Mouse (Mus musculus): ENCODE measurements around the gene Abca2. TPM values are rescaled to one million over a fixed set of nuclear protein-coding genes. Genes with fewer than 3 reads are reported as not detected.

Gene Abca2
- total RNA-seq, 2 experiments from 2014 or later = 107 to 118 TPM

DNA sequence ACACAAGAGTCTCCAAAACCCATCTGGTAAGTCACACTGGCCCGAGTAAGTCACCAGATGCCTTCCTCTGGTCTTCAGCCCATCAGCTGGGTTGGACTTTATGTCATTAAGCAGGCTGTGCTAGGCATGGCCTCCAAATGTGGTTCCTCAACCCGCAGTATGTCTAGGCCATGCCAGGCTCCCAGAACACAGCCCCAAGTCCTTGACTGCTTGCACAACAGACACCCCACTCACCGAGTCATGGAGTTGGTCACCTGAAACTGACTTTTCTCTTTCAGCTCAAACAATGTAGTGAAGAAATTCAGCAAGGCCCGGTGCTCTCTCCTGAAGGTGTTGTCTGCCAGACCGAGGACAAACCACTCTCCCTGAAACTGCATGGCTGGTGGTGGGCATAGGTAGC lies 64.5 kb downstream of the Abca2 start:
- DNase-seq (ENCODE audit: low spot score in 2 of 2) = no peak

GRCm38 (mm10) chr2:25493476-25493961 lies 65.0 kb downstream of the Abca2 start, which contains the start of gene Lcn12:
TSS of gene Lcn12 (minus strand) at chr2:25493911.
- DNase-seq (ENCODE audit: low spot score in 2 of 2) = no peak

- DNase-seq (ENCODE audit: low spot score in 2 of 2) = no peak
These were observed 68.0 kb downstream of the Abca2 start for GRCm38 (mm10) chr2:25496462-25496861.

Small RNA genes lying within 50 kb of the gene (microRNA-seq; reads per million reads assigned to microRNA genes)
- 4.5 to 5.8 reads per million in 2 experiments for gene Mir3087

Other genes with a start within 250 kb of the Abca2 start
- gene Nrarp, start 247.9 kb upstream of the Abca2 start, total RNA-seq (2021) = 10 to 100 TPM; 43.0 to 50.3 TPM
- gene Tor4a, start 231.8 kb upstream of the Abca2 start, total RNA-seq (2021) = 1 to 10 TPM; 1.8 to 2.4 TPM
- gene Nelfb, start 217.2 kb upstream of the Abca2 start, total RNA-seq (2021) = 10 to 100 TPM; 50.6 to 59.3 TPM
- not detected for gene Stpg3, start 214.1 kb upstream of the Abca2 start, total RNA-seq (2021)
- not detected for gene Fam166a, start 210.0 kb upstream of the Abca2 start, total RNA-seq (2021)
- gene Tubb4b, start 204.0 kb upstream of the Abca2 start, total RNA-seq (2021) = 100 to 1,000 TPM; 394 to 449 TPM
- gene Slc34a3, start 194.3 kb upstream of the Abca2 start, total RNA-seq (2021) = not detected
- gene Rnf224, start 191.9 kb upstream of the Abca2 start, total RNA-seq (2021) = not detected
- gene Rnf208, start 186.4 kb upstream of the Abca2 start, total RNA-seq (2021) = 100 to 1,000 TPM; 212 to 216 TPM
- gene Cysrt1, start 186.3 kb upstream of the Abca2 start, total RNA-seq (2021) = not detected
- 1 to 10 TPM in 1 of 2 experiments, under 1 TPM in 1; 0.45 to 4.0 TPM for gene AL732309.1, start 181.8 kb upstream of the Abca2 start, total RNA-seq (2021)
- gene Tmem203, start 173.3 kb upstream of the Abca2 start, total RNA-seq (2021) = 10 to 100 TPM; 35.6 to 39.1 TPM
- 10 to 100 TPM; 13.9 to 14.0 TPM for gene Tprn, start 166.1 kb upstream of the Abca2 start, total RNA-seq (2021)
- gene Ssna1, start 156.3 kb upstream of the Abca2 start, total RNA-seq (2021) = 10 to 100 TPM; 77.2 to 83.4 TPM
- 10 to 100 TPM; 82.8 to 85.3 TPM for gene Anapc2, start 156.2 kb upstream of the Abca2 start, total RNA-seq (2021)
- gene Tmem210, start 140.6 kb upstream of the Abca2 start, total RNA-seq (2021) = not detected
- gene Lrrc26, start 138.8 kb upstream of the Abca2 start, total RNA-seq (2021) = not detected
- 100 to 1,000 TPM; 345 to 348 TPM for gene Grin1, start 109.5 kb upstream of the Abca2 start, total RNA-seq (2021)
- 10 to 100 TPM; 51.3 to 59.8 TPM for gene Man1b1, start 96.4 kb upstream of the Abca2 start, total RNA-seq (2021)
- 10 to 100 TPM; 21.2 to 28.0 TPM for gene Dpp7, start 72.3 kb upstream of the Abca2 start, total RNA-seq (2021)
- 10 to 100 TPM; 11.2 to 11.5 TPM for gene Uap1l1, start 63.0 kb upstream of the Abca2 start, total RNA-seq (2021)
- gene Sapcd2, start 56.4 kb upstream of the Abca2 start, total RNA-seq (2021) = 10 to 100 TPM; 16.0 to 18.3 TPM
- gene Entpd2, start 32.8 kb upstream of the Abca2 start, total RNA-seq (2021) = 10 to 100 TPM; 26.1 to 26.6 TPM
- gene Npdc1, start 29.4 kb upstream of the Abca2 start, total RNA-seq (2021) = 100 to 1,000 TPM; 416 to 446 TPM
- under 1 TPM; 0.33 to 0.78 TPM for gene Fut7, start 5.4 kb upstream of the Abca2 start, total RNA-seq (2021)
- gene Clic3, start 28.1 kb downstream of the Abca2 start, total RNA-seq (2021) = under 1 TPM in 1 of 2 experiments, not detected in 1; 0.60 TPM
- 10 to 100 TPM; 56.1 to 68.6 TPM for gene Paxx, start 32.4 kb downstream of the Abca2 start, total RNA-seq (2021)
- gene Ptgds, start 41.3 kb downstream of the Abca2 start, total RNA-seq (2021) = 100 to 1,000 TPM; 257 to 743 TPM
- gene Lcn12, start 65.2 kb downstream of the Abca2 start, total RNA-seq (2021) = not detected
- 100 to 1,000 TPM; 132 to 140 TPM for gene Fbxw5, start 72.0 kb downstream of the Abca2 start, total RNA-seq (2021)
- 1 to 10 TPM; 1.5 to 1.9 TPM for gene C8g, start 73.0 kb downstream of the Abca2 start, total RNA-seq (2021)
- gene Traf2, start 118.2 kb downstream of the Abca2 start, total RNA-seq (2021) = 10 to 100 TPM in 1 of 2 experiments, 1 to 10 TPM in 1; 9.0 to 10.5 TPM
- 100 to 1,000 TPM; 232 to 242 TPM for gene Edf1, start 129.1 kb downstream of the Abca2 start, total RNA-seq (2021)
- gene Mamdc4, start 146.1 kb downstream of the Abca2 start, total RNA-seq (2021) = 1 to 10 TPM; 1.0 to 5.4 TPM
- 10 to 100 TPM; 94.5 to 99.8 TPM for gene Phpt1, start 146.5 kb downstream of the Abca2 start, total RNA-seq (2021)
- 10 to 100 TPM; 82.7 to 84.8 TPM for gene Ajm1, start 153.1 kb downstream of the Abca2 start, total RNA-seq (2021)
- gene Rabl6, start 179.8 kb downstream of the Abca2 start, total RNA-seq (2021) = 10 to 100 TPM; 84.7 to 96.9 TPM
- not detected for gene Ccdc183, start 189.0 kb downstream of the Abca2 start, total RNA-seq (2021)
- 10 to 100 TPM; 19.9 to 21.1 TPM for gene Tmem141, start 193.3 kb downstream of the Abca2 start, total RNA-seq (2021)
- 1 to 10 TPM; 1.1 to 1.4 TPM for gene Fcna, start 199.3 kb downstream of the Abca2 start, total RNA-seq (2021)
- gene Lcn8, start 224.4 kb downstream of the Abca2 start, total RNA-seq (2021) = not detected
- not detected for gene Lcn5, start 229.2 kb downstream of the Abca2 start, total RNA-seq (2021)
- not detected for gene Lcn6, start 248.1 kb downstream of the Abca2 start, total RNA-seq (2021)